Mouse (Mus musculus): ENCODE data around the gene Nupl1.

The Nupl1 gene

DNA sequence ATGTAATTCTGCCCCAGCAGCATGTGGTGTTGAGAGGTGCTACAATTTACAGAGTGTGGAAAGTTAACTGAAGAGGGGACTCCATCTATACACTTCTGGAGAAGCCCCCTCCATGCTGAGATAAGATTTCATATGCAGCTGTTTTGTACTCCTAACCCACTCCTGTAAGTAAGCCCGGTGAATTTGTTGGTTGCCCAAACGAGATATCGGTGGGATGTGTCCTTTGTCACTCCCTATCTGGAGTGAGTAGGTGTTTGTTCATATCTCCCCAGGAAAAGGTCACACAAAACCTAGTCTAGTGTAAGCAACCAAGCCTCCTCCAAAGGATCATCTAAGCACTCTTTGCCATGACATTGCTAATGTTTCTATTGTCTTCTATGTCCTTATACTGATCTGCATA, 2.2 kb upstream of the Nupl1 start:
- no peaks in the 10 kb centered on the region for H3K27me3 ChIP-seq (ENCODE audit: insufficient read depth, low read length)
- H3K4me1 ChIP-seq (replicated peaks; ENCODE audit: low read depth, low read length) = peaks cover 32% of the 10 kb centered on the region
- no peak overlapping the region for H3K4me3 ChIP-seq (replicated peaks; ENCODE audit: low read length)

DNA sequence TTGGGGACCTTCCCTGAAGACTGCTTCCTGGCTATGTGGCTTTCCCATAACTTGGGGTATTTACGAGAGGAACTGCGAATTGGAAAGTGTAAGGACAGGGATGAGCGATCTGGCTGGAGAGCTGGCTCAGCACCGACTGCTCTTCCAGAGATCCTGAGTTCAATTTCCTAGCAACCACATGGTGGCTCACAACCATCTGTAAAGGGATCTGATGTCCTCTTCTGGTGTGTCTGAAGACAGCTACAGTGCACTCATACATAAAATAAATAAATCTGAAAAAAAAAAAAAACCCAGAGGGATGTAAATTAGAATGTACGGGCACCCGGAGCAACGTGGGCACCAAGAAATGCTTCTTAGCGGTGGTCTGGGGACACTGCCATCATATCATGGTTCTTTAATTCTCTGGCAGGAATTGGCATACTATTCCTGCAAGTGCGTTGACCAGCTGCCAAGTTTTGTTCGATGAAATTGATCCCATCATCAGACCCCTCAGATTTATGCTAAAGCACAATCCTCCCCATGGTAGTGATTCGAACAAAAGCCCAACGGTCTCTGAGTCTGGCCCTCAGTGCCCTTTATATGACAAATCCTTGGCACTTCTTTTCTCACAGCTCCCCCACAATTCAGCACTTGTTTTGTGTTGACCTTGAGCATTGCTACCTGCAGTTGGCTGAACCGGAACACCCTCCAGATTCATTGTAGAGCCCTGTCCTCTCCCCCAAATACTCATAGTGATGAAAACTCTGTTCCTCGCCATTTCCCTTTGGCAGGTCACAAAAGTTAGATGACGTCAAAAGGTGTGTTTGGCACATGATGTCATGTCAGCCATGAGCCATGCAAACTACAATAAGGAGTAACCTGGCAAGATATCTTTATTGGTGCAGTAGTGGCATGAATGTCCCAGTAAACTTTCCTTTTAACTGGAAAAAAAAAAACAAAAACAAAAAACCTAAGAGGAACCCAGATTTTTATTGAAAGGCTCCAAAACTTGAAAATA, 1.1 kb upstream of the Nupl1 start:
- Histone ChIP-seq H3K4me3 (replicated peaks; ENCODE audit: low read length) (peak overlapping the region; percentile 99), H3K36me3 (ENCODE audit: insufficient read depth, low read length) (peaks cover 3% of the 10 kb centered on the region), H3K9me3 (ENCODE audit: low read length) (no peaks in the 10 kb centered on the region), H3K27me3 (ENCODE audit: insufficient read depth, low read length) (no peaks in the 10 kb centered on the region), H3K4me1 (replicated peaks; ENCODE audit: low read depth, low read length) (peaks cover 36% of the 10 kb centered on the region)
- TF ChIP-seq NANOG (IDR thresholded peaks at IDR 0.05; ENCODE audit: borderline replicate concordance, low read length) (no peak), CTCF (conservative IDR thresholded peaks at IDR 0.05; ENCODE audit: low read length) (no peak), POU5F1 (IDR thresholded peaks at IDR 0.05; ENCODE audit: borderline replicate concordance, low read length) (no peak)

More for the DNA sequence above, 2.2 kb upstream of the Nupl1 start:
- no peaks in the 10 kb centered on the region for H3K9me3 ChIP-seq (ENCODE audit: low read length)
- no peak for TF ChIP-seq POU5F1 (IDR thresholded peaks at IDR 0.05; ENCODE audit: borderline replicate concordance, low read length)
- TF ChIP-seq CTCF (conservative IDR thresholded peaks at IDR 0.05; ENCODE audit: low read length) = no peak
- no peak for TF ChIP-seq NANOG (IDR thresholded peaks at IDR 0.05; ENCODE audit: borderline replicate concordance, low read length)
- peaks cover 3% of the 10 kb centered on the region; the same call in 1 of the 2 replicates for H3K36me3 ChIP-seq (ENCODE audit: insufficient read depth, low read length)

DNA sequence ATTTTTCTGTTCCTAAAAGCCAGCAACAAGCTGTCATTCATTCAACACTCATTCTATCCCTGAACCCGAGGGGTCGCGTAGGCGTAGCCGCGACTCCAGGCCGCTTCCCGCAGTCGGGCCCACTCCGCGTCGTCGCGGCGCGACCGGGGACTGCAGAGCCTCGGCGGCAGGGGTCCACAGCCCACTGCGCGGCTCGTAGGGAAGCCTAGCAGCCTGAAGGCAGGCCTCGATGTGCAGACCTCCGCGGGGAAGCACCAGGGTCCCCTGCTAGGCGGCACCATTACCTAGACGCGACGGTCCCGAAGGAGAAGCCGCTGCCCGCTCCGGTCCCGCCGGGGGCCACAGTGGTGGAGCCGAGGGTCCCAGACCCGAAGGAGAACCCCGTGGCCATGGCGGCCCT, 352 bp downstream of the Nupl1 start:
- H3K27me3 ChIP-seq (ENCODE audit: insufficient read depth, low read length) = no peaks in the 10 kb centered on the region
- peaks cover 10% of the 10 kb centered on the region for H3K36me3 ChIP-seq (ENCODE audit: insufficient read depth, low read length)
- TF ChIP-seq CTCF (conservative IDR thresholded peaks at IDR 0.05; ENCODE audit: low read length) (no peak), POU5F1 (IDR thresholded peaks at IDR 0.05; ENCODE audit: borderline replicate concordance, low read length) (no peak), NANOG (IDR thresholded peaks at IDR 0.05; ENCODE audit: borderline replicate concordance, low read length) (no peak)
- peak overlapping the region; percentile 99 for H3K4me3 ChIP-seq (replicated peaks; ENCODE audit: low read length)
- H3K4me1 ChIP-seq (replicated peaks; ENCODE audit: low read depth, low read length) = peaks cover 32% of the 10 kb centered on the region
- no peaks in the 10 kb centered on the region for H3K9me3 ChIP-seq (ENCODE audit: low read length)

DNA sequence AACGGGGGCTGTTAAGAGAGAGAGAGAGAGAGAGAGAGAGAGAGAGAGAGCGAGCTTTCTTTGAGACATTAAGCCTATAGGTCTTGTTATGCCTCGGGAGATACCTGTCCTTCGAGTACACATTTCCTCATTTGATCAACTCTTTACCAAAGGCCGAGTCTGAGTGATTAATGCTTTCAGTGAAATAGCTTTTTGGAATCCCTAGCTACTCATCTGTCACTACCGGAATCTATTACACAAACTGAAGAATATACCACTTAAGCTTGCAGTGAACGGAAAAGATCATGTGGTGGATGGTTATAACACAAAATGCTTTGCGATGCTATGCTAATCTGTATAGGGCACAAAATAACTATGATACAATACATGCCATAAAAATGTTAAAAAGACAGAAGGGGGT, 865 bp downstream of the Nupl1 start:
- H3K4me1 ChIP-seq (replicated peaks; ENCODE audit: low read depth, low read length) = peaks cover 35% of the 10 kb centered on the region
- H3K36me3 ChIP-seq (ENCODE audit: insufficient read depth, low read length) = peaks cover 14% of the 10 kb centered on the region
- peak overlapping the region; percentile 99 for H3K4me3 ChIP-seq (replicated peaks; ENCODE audit: low read length)
- H3K9me3 ChIP-seq (ENCODE audit: low read length) = no peaks in the 10 kb centered on the region
- H3K27me3 ChIP-seq (ENCODE audit: insufficient read depth, low read length) = no peaks in the 10 kb centered on the region
- TF ChIP-seq POU5F1 (IDR thresholded peaks at IDR 0.05; ENCODE audit: borderline replicate concordance, low read length) (no peak), NANOG (IDR thresholded peaks at IDR 0.05; ENCODE audit: borderline replicate concordance, low read length) (no peak), CTCF (conservative IDR thresholded peaks at IDR 0.05; ENCODE audit: low read length) (no peak)

DNA sequence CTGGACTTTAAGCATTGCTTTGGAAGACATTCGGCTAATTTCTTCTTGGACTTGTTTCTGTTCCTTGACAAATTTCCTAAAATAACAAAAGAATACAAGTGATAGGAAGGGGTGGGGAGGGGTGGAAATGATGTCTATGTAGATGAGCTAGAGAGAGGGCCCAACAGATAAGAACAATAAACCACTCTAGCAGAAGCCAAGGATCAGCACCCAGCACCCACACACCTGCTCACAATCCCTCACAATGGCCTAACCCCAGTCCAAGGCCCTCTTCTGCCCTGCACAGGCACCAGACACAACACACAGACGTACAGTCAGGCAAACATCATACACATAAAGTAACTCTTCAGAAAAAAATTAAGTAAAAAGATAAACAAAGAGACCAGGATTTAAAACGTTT, 12.7 kb downstream of the Nupl1 start:
- H3K27me3 ChIP-seq (ENCODE audit: insufficient read depth, low read length) = no peaks in the 10 kb centered on the region
- H3K9me3 ChIP-seq (ENCODE audit: low read length) = no peaks in the 10 kb centered on the region
- TF ChIP-seq NANOG (IDR thresholded peaks at IDR 0.05; ENCODE audit: borderline replicate concordance, low read length) (no peak), CTCF (conservative IDR thresholded peaks at IDR 0.05; ENCODE audit: low read length) (no peak), POU5F1 (IDR thresholded peaks at IDR 0.05; ENCODE audit: borderline replicate concordance, low read length) (no peak)
- no peak overlapping the region for H3K4me3 ChIP-seq (replicated peaks; ENCODE audit: low read length)
- H3K4me1 ChIP-seq (replicated peaks; ENCODE audit: low read depth, low read length) = no peaks in the 10 kb centered on the region
- H3K36me3 ChIP-seq (ENCODE audit: insufficient read depth, low read length) = peaks cover 84% of the 10 kb centered on the region

DNA sequence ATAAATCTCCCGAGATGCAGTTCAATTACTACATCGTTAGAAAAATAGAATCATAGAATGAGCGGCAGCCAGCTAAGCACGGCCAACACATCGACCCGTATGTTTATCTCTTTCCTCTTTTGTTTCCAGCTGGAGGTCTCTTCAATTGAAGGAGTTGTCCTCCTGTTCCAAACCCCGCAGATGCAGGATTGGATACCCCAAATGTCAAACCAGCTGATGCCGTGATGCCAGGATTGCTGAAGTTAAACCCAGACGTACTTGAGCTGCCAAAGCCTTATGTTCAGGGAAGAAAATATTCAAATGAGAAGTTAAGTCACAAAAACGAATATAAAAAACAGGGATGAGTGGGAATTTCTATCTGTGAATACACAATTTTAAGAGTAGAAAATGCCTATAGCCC, 31.3 kb downstream of the Nupl1 start:
- no peaks in the 10 kb centered on the region for H3K27me3 ChIP-seq (ENCODE audit: insufficient read depth, low read length)
- H3K4me1 ChIP-seq (replicated peaks; ENCODE audit: low read depth, low read length) = peaks cover 45% of the 10 kb centered on the region
- TF ChIP-seq POU5F1 (IDR thresholded peaks at IDR 0.05; ENCODE audit: borderline replicate concordance, low read length) (no peak), NANOG (IDR thresholded peaks at IDR 0.05; ENCODE audit: borderline replicate concordance, low read length) (no peak), CTCF (conservative IDR thresholded peaks at IDR 0.05; ENCODE audit: low read length) (no peak)
- no peaks in the 10 kb centered on the region for H3K9me3 ChIP-seq (ENCODE audit: low read length)
- no peak overlapping the region for H3K4me3 ChIP-seq (replicated peaks; ENCODE audit: low read length)
- H3K36me3 ChIP-seq (ENCODE audit: insufficient read depth, low read length) = peaks cover 58% of the 10 kb centered on the region

DNA sequence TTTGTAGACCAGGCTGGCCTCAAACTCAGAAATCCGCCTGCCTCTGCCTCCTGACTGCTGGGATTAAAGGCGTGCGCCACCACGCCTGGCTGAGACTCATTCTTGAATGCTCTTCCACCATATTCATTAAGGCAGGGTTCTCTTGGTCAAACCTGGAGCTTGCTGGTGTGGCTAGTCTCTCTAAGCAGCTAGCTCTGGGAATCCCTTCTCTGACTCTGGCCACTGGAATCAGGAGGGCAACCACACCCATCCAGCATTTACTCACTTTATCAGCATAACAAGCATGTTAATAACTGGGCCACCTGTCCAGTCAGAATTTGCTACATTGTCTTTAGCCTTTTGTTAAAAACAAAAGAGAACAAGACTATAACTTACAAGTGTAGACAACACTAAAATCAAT, 33.6 kb downstream of the Nupl1 start:
- Histone ChIP-seq H3K9me3 (ENCODE audit: low read length) (no peaks in the 10 kb centered on the region), H3K4me1 (replicated peaks; ENCODE audit: low read depth, low read length) (peaks cover 45% of the 10 kb centered on the region), H3K36me3 (ENCODE audit: insufficient read depth, low read length) (peaks cover 50% of the 10 kb centered on the region), H3K27me3 (ENCODE audit: insufficient read depth, low read length) (no peaks in the 10 kb centered on the region), H3K4me3 (replicated peaks; ENCODE audit: low read length) (no peak overlapping the region)
- TF ChIP-seq POU5F1 (IDR thresholded peaks at IDR 0.05; ENCODE audit: borderline replicate concordance, low read length) (no peak), NANOG (IDR thresholded peaks at IDR 0.05; ENCODE audit: borderline replicate concordance, low read length) (0 out of 2 replicates have a peak, but pooled peaks have one; percentile 14)

DNA sequence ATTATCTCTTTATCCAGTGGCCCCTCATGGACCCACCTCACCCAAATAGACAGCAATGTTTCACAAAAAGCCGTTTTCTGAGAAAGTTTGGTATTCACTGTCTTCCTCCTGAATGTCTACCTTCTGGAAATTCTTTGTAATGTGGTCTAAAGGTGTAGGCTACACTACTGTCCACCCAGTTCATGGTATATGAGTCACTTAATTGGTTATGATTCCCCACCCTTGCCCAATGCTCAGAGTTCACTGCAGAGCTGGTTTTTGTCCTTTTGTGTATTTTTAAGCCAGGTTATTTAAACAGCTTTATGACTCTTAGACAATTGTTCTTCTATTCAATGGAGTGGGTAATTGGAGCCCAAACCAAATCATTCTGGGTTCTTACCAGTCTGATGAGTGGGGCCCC, 35.1 kb downstream of the Nupl1 start:
- Histone ChIP-seq H3K4me3 (replicated peaks; ENCODE audit: low read length) (no peak overlapping the region), H3K9me3 (ENCODE audit: low read length) (no peaks in the 10 kb centered on the region), H3K36me3 (ENCODE audit: insufficient read depth, low read length) (peaks cover 36% of the 10 kb centered on the region), H3K27me3 (ENCODE audit: insufficient read depth, low read length) (no peaks in the 10 kb centered on the region), H3K4me1 (replicated peaks; ENCODE audit: low read depth, low read length) (peaks cover 45% of the 10 kb centered on the region)
- TF ChIP-seq NANOG (IDR thresholded peaks at IDR 0.05; ENCODE audit: borderline replicate concordance, low read length) (no peak), POU5F1 (IDR thresholded peaks at IDR 0.05; ENCODE audit: borderline replicate concordance, low read length) (no peak), CTCF (conservative IDR thresholded peaks at IDR 0.05; ENCODE audit: low read length) (no peak)

Measured in E14TG2a.4 (cell line).